Mouse (Mus musculus): ENCODE measurements around the gene B430306N03Rik. TPM values are rescaled to one million over a fixed set of nuclear protein-coding genes. Genes with fewer than 3 reads are reported as not detected.
"Not testable (repeated sequence)": the region's sequence is repeated elsewhere in the genome, so short reads cannot be mapped to it uniquely, and the experiment has no call there.

B430306N03Rik gene
- polyA plus RNA-seq, 1 experiment = not detected

DNA sequence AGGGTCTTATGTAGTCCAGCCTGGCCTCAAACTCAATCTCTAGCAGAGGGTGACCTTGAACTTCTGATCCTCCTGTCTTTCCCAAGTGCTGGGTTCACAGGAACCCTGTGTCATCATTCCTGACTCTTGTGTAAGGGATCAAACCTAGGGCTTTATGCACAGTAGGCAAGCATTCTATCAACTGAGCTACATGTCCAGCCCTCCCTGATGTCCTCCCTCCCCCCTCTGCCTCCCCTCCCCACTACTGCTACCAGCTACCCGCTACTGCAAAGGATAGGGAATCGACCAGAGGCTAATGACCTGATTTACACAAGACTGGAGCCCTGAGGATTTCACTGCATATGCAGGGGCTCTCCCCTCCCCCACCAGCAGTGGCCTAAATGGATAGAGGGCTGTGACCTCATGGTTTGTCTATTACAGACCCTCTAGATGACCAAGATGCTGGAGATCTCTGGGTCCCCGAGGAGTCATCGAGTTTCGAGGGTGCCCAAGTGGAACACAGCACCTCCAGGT lies 34.8 kb downstream of the B430306N03Rik start:
- no peaks in the 10 kb centered on the region for H3K36me3 ChIP-seq (ENCODE audit: control insufficient read depth, insufficient read depth)
- H3K27me3 ChIP-seq (ENCODE audit: control insufficient read depth, insufficient read depth, insufficient read length) = peaks cover 7% of the 10 kb centered on the region
- no peaks in the 10 kb centered on the region for H3K79me3 ChIP-seq (ENCODE audit: low read depth)
- no peak overlapping the region for H3ac ChIP-seq (ENCODE audit: control insufficient read depth, insufficient read length, low read depth)
- TF ChIP-seq FOSL1 (IDR thresholded peaks at IDR 0.05; ENCODE audit: insufficient read depth, low read length, poor library complexity, severe bottlenecking) = no peak
- no peak for TF ChIP-seq MYOG (IDR thresholded peaks at IDR 0.05; ENCODE audit: control insufficient read depth, extremely low read depth, insufficient read length)
- TF ChIP-seq CEBPB (IDR thresholded peaks at IDR 0.05; ENCODE audit: low read depth) = no peak
- TF ChIP-seq USF1 (IDR thresholded peaks at IDR 0.05; ENCODE audit: low read depth) = no peak
- no peak for TF ChIP-seq CTCF (IDR thresholded peaks at IDR 0.05; ENCODE audit: control insufficient read depth, insufficient read depth, insufficient read length)
- no peak for TF ChIP-seq MAX (IDR thresholded peaks at IDR 0.05)
- TF ChIP-seq MYOD1 (IDR thresholded peaks at IDR 0.05; ENCODE audit: control insufficient read depth, insufficient read length, low read depth) = no peak
- H3K4me3 ChIP-seq (ENCODE audit: insufficient read depth, poor library complexity, severe bottlenecking) = no peak overlapping the region
- no peaks in the 10 kb centered on the region for H3K79me2 ChIP-seq (ENCODE audit: control insufficient read depth, insufficient read depth)

DNA sequence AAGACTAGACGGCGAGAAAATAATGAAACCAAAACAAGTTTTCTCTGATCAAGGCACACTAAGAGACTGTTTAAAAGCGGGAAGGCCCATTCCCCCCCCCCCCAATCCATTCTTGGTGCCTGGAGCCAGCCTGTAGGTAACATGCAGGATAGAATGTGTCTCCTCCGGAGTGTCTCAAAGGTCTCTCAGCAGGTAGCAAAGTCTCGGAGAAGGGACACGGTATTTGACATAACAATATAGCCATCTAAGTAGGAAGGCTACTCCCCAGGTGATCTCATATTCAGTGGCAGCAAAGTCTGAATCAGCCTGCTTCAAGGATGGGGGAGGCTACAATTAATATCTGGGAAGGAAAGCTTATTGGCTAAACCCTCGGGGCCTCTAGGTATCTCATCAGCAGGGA lies 37.0 kb downstream of the B430306N03Rik start:
- H3K79me3 ChIP-seq (ENCODE audit: low read depth); H3K27me3 ChIP-seq (ENCODE audit: control insufficient read depth, insufficient read depth, insufficient read length); H3ac ChIP-seq (ENCODE audit: control insufficient read depth, insufficient read length, low read depth); H3K36me3 ChIP-seq (ENCODE audit: control insufficient read depth, insufficient read depth); H3K79me2 ChIP-seq (ENCODE audit: control insufficient read depth, insufficient read depth); H3K4me3 ChIP-seq (ENCODE audit: insufficient read depth, poor library complexity, severe bottlenecking): not testable (repeated sequence)

- Histone ChIP-seq H3K36me3 (ENCODE audit: control insufficient read depth, insufficient read depth) (no peaks in the 10 kb centered on the region), H3K27me3 (ENCODE audit: control insufficient read depth, insufficient read depth, insufficient read length) (no peaks in the 10 kb centered on the region), H3K79me3 (ENCODE audit: low read depth) (no peaks in the 10 kb centered on the region), H3K4me3 (ENCODE audit: insufficient read depth, poor library complexity, severe bottlenecking) (no peak overlapping the region), H3ac (ENCODE audit: control insufficient read depth, insufficient read length, low read depth) (no peak overlapping the region), H3K79me2 (ENCODE audit: control insufficient read depth, insufficient read depth) (no peaks in the 10 kb centered on the region)
- TF ChIP-seq FOSL1 (IDR thresholded peaks at IDR 0.05; ENCODE audit: insufficient read depth, low read length, poor library complexity, severe bottlenecking) (peak; percentile 77), MAX (IDR thresholded peaks at IDR 0.05) (peak; percentile 42), CTCF (IDR thresholded peaks at IDR 0.05; ENCODE audit: control insufficient read depth, insufficient read depth, insufficient read length) (no peak)
These were observed 39.9 kb downstream of the B430306N03Rik start for GRCm38 (mm10) chr17:48355822-48356221.

DNA sequence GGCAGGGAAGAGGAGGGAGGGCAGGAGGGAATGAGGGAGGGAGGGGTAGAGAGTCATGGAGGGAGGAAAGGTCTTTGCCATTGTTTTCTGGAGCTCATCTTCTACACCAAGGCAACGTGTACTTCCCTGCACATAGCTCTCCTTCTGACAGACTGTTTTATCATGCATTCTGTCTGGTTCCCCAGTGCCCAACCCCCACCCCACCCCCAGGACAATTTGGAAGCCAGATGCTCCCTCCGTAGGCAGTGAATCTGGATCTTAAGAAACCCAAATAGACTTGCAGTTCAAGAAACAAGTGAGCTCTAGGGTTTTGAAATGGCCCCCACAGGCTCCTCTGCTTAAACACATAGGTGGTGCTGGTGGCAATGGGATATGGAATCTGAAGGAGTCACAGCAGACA lies 42.0 kb downstream of the B430306N03Rik start:
- Histone ChIP-seq H3K27me3 (ENCODE audit: control insufficient read depth, insufficient read depth, insufficient read length) (no peaks in the 10 kb centered on the region), H3K79me2 (ENCODE audit: control insufficient read depth, insufficient read depth) (no peaks in the 10 kb centered on the region), H3K79me3 (ENCODE audit: low read depth) (no peaks in the 10 kb centered on the region), H3K4me3 (ENCODE audit: insufficient read depth, poor library complexity, severe bottlenecking) (no peak overlapping the region), H3K36me3 (ENCODE audit: control insufficient read depth, insufficient read depth) (no peaks in the 10 kb centered on the region), H3ac (ENCODE audit: control insufficient read depth, insufficient read length, low read depth) (no peak overlapping the region)
- TF ChIP-seq CTCF (IDR thresholded peaks at IDR 0.05; ENCODE audit: control insufficient read depth, insufficient read depth, insufficient read length) (no peak), FOSL1 (IDR thresholded peaks at IDR 0.05; ENCODE audit: insufficient read depth, low read length, poor library complexity, severe bottlenecking) (no peak)

DNA sequence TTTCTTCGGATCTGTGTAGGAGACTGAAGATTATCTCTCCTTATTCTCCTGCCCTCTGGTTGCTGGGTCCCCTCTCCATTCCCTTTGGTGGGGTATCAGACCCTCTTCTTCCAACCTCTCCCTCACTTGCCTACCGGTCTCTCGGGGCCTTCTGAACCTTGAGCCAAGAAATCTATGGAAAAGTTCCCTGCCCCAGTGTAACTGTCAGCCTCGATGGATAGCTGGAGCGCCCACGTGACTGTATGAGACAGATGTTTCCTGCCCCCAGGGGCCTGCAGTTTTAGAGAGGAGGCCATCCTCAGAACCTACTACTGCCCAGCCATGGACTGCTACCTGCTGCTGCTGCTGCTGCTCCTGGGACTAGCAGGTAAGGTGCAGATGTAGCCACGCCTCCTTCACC lies 43.7 kb downstream of the B430306N03Rik start, which contains the start of gene Treml1:
Gene Treml1 (plus strand): TSS at position 301 of the 400 bp plus-strand sequence.
- H3K4me3 ChIP-seq (ENCODE audit: insufficient read depth, poor library complexity, severe bottlenecking) = no peak within 1 kb of the TSS
- no peaks in the 10 kb centered on the region for H3K36me3 ChIP-seq (ENCODE audit: control insufficient read depth, insufficient read depth)
- H3ac ChIP-seq (ENCODE audit: control insufficient read depth, insufficient read length, low read depth) = no peak within 1 kb of the TSS
- no peaks in the 10 kb centered on the region for H3K27me3 ChIP-seq (ENCODE audit: control insufficient read depth, insufficient read depth, insufficient read length)
- H3K79me3 ChIP-seq (ENCODE audit: low read depth) = no peaks in the 10 kb centered on the region
- TF ChIP-seq FOSL1 (IDR thresholded peaks at IDR 0.05; ENCODE audit: insufficient read depth, low read length, poor library complexity, severe bottlenecking) = no peak
- TF ChIP-seq USF1 (IDR thresholded peaks at IDR 0.05; ENCODE audit: low read depth) = no peak
- no peak for TF ChIP-seq MYOD1 (IDR thresholded peaks at IDR 0.05; ENCODE audit: control insufficient read depth, insufficient read length, low read depth)
- TF ChIP-seq CEBPB (IDR thresholded peaks at IDR 0.05; ENCODE audit: low read depth) = no peak
- no peak for TF ChIP-seq MYOG (IDR thresholded peaks at IDR 0.05; ENCODE audit: control insufficient read depth, extremely low read depth, insufficient read length)
- TF ChIP-seq MAX (IDR thresholded peaks at IDR 0.05) = no peak
- TF ChIP-seq CTCF (IDR thresholded peaks at IDR 0.05; ENCODE audit: control insufficient read depth, insufficient read depth, insufficient read length) = no peak
- no peaks in the 10 kb centered on the region for H3K79me2 ChIP-seq (ENCODE audit: control insufficient read depth, insufficient read depth)

DNA sequence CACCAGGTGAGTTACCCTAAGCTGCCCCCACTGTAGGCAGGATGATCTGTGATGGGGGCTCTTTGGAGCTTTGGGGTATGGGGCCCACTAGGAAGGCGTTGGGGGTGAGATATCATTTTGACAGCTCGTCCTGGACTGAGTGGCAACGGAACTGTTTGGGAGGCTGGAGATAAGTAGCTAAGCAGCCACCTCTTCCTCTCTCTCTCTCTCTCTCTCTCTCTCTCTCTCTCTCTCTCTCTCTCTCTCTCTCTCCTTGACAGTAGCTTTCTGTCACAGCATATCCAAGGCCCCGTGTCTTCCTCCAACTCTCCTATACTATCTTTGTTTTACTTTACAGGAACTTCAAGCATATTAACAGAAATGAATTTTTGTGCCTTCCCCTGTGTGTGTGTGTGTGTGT lies 44.5 kb downstream of the B430306N03Rik start:
- Histone ChIP-seq H3K79me2 (ENCODE audit: control insufficient read depth, insufficient read depth) (no peaks in the 10 kb centered on the region), H3K27me3 (ENCODE audit: control insufficient read depth, insufficient read depth, insufficient read length) (no peaks in the 10 kb centered on the region), H3K79me3 (ENCODE audit: low read depth) (no peaks in the 10 kb centered on the region), H3K36me3 (ENCODE audit: control insufficient read depth, insufficient read depth) (no peaks in the 10 kb centered on the region), H3ac (ENCODE audit: control insufficient read depth, insufficient read length, low read depth) (no peak overlapping the region), H3K4me3 (ENCODE audit: insufficient read depth, poor library complexity, severe bottlenecking) (no peak overlapping the region)
- TF ChIP-seq FOSL1 (IDR thresholded peaks at IDR 0.05; ENCODE audit: insufficient read depth, low read length, poor library complexity, severe bottlenecking) (no peak), MAX (IDR thresholded peaks at IDR 0.05) (no peak), MYOD1 (IDR thresholded peaks at IDR 0.05; ENCODE audit: control insufficient read depth, insufficient read length, low read depth) (no peak), MYOG (IDR thresholded peaks at IDR 0.05; ENCODE audit: control insufficient read depth, extremely low read depth, insufficient read length) (no peak), CEBPB (IDR thresholded peaks at IDR 0.05; ENCODE audit: low read depth) (no peak), USF1 (IDR thresholded peaks at IDR 0.05; ENCODE audit: low read depth) (no peak)
